Mouse (Mus musculus): ENCODE measurements around the gene Gm11060. TPM values are rescaled to one million over a fixed set of nuclear protein-coding genes. Genes with fewer than 3 reads are reported as not detected.
A peak's percentile ranks its signal among the peaks of the same experiment; 100 is the strongest.

Gm11060 gene
- polyA plus RNA-seq, 1 experiment from 2014 or later: not detected

DNA sequence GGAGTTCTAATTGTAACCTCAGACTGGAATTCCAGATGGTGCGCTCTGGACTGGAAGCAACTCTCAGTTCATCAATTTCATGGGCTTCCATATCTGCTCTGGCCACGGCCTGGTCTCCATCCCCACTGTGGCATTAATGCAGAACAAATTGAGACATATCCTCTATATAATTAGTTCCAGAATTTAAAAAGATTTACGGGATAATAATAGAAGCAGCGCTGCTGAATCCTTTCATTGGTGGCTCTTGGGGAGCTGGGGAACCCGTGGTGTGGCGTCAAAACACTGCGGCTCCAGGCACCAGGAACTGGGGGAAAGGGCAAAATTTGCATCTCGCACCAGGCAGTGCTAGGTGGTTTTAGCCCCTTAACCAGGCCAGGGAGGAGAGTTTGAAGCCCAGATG is 30.4 kb downstream of the Gm11060 start:
- 15% methylated on average over 8 of the region's 8 CpGs for WGBS
- no peak overlapping the region for H3K27ac ChIP-seq
- no peaks in the 10 kb centered on the region for H3K36me3 ChIP-seq
- no peak overlapping the region for H3K4me2 ChIP-seq
- H3K4me1 ChIP-seq (replicated peaks): peaks cover 23% of the 10 kb centered on the region
- H3K27me3 ChIP-seq: peaks cover 88% of the 10 kb centered on the region
- H3K9ac ChIP-seq: no peak overlapping the region
- no peak for ATAC-seq (replicated peaks; ENCODE audit: insufficient number of reproducible peaks, insufficient read depth, low FRiP score, low read depth)
- no peaks in the 10 kb centered on the region for H3K9me3 ChIP-seq (replicated peaks)
- no peak overlapping the region for H3K4me3 ChIP-seq

GRCm38 (mm10) chr2:105122886-105123285 is 31.1 kb downstream of the Gm11060 start:
- Histone ChIP-seq H3K27me3 (peaks cover 91% of the 10 kb centered on the region), H3K4me2 (peak overlapping the region; percentile 64), H3K4me1 (replicated peaks) (peaks cover 30% of the 10 kb centered on the region), H3K9ac (peak overlapping the region; percentile 32; the same call in 1 of the 2 replicates), H3K27ac (no peak overlapping the region), H3K4me3 (peak overlapping the region; percentile 53), H3K36me3 (no peaks in the 10 kb centered on the region), H3K9me3 (replicated peaks) (no peaks in the 10 kb centered on the region)
- ATAC-seq (replicated peaks; ENCODE audit: insufficient number of reproducible peaks, insufficient read depth, low FRiP score, low read depth): no peak
- WGBS: 2% methylated on average over 27 of the region's 27 CpGs

- H3K4me2 ChIP-seq: peak overlapping the region; percentile 64
These were observed 31.6 kb downstream of the Gm11060 start for GRCm38 (mm10) chr2:105123431-105123830.

DNA sequence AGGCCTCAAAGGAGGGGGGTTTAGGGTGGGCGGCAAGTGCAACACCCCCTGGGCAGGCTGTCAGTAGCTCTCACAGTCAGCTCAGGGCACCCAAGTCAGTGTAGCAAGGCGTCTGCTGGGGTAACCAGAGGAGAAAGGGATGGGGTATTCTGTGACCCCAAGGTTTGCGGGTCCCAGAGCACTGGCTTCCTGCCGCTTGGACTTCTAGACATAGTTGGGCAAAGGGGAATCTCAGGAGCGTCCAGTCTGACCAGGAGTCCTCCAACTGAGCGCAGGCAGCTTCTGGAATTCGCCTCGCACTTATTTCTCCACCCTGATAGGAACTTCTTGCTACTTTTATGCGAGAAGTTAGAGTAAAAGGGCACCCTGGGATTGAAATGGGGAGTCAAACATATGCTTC is 32.1 kb downstream of the Gm11060 start:
- WGBS: 4% methylated on average over 9 of the region's 9 CpGs
- peaks cover 31% of the 10 kb centered on the region for H3K4me1 ChIP-seq (replicated peaks)
- ATAC-seq (replicated peaks; ENCODE audit: insufficient number of reproducible peaks, insufficient read depth, low FRiP score, low read depth): no peak
- H3K4me3 ChIP-seq: peak overlapping the region; percentile 53; the same call in 1 of the 2 replicates
- H3K27ac ChIP-seq: no peak overlapping the region
- no peaks in the 10 kb centered on the region for H3K9me3 ChIP-seq (replicated peaks)
- no peak overlapping the region for H3K9ac ChIP-seq
- no peaks in the 10 kb centered on the region for H3K36me3 ChIP-seq
- H3K27me3 ChIP-seq: peaks cover 92% of the 10 kb centered on the region
- peak overlapping the region; percentile 64 for H3K4me2 ChIP-seq

More at GRCm38 (mm10) chr2:105123431-105123830, 31.6 kb downstream of the Gm11060 start:
- peak overlapping the region; percentile 53; the same call in 1 of the 2 replicates for H3K4me3 ChIP-seq
- no peaks in the 10 kb centered on the region for H3K9me3 ChIP-seq (replicated peaks)
- no peak for ATAC-seq (replicated peaks; ENCODE audit: insufficient number of reproducible peaks, insufficient read depth, low FRiP score, low read depth)
- no peak overlapping the region for H3K9ac ChIP-seq
- H3K27me3 ChIP-seq: peaks cover 89% of the 10 kb centered on the region
- peaks cover 31% of the 10 kb centered on the region for H3K4me1 ChIP-seq (replicated peaks)
- H3K27ac ChIP-seq: no peak overlapping the region
- WGBS: 6% methylated on average over 8 of the region's 8 CpGs
- H3K36me3 ChIP-seq: no peaks in the 10 kb centered on the region

GRCm38 (mm10) chr2:105124391-105124790 is 32.6 kb downstream of the Gm11060 start:
- H3K27ac ChIP-seq: no peak overlapping the region
- peak overlapping the region; percentile 64 for H3K4me2 ChIP-seq
- 4% methylated on average over 7 of the region's 7 CpGs for WGBS
- no peak for ATAC-seq (replicated peaks; ENCODE audit: insufficient number of reproducible peaks, insufficient read depth, low FRiP score, low read depth)
- no peaks in the 10 kb centered on the region for H3K9me3 ChIP-seq (replicated peaks)
- peaks cover 92% of the 10 kb centered on the region for H3K27me3 ChIP-seq
- no peaks in the 10 kb centered on the region for H3K36me3 ChIP-seq
- no peak overlapping the region for H3K9ac ChIP-seq
- H3K4me3 ChIP-seq: 0 out of 2 replicates have a peak overlapping the region, but pooled peaks have one; percentile 53
- peaks cover 31% of the 10 kb centered on the region for H3K4me1 ChIP-seq (replicated peaks)

- Histone ChIP-seq H3K9ac (no peak overlapping the region), H3K4me3 (peak overlapping the region; percentile 53), H3K27me3 (peaks cover 92% of the 10 kb centered on the region), H3K27ac (no peak overlapping the region), H3K9me3 (replicated peaks) (no peaks in the 10 kb centered on the region), H3K4me2 (peak overlapping the region; percentile 64), H3K36me3 (no peaks in the 10 kb centered on the region), H3K4me1 (replicated peaks) (peaks cover 32% of the 10 kb centered on the region)
- 3% methylated on average over 8 of the region's 8 CpGs for WGBS
- ATAC-seq (replicated peaks; ENCODE audit: insufficient number of reproducible peaks, insufficient read depth, low FRiP score, low read depth): no peak
These were observed 33.4 kb downstream of the Gm11060 start for GRCm38 (mm10) chr2:105125205-105125604.

GRCm38 (mm10) chr2:105125641-105126040 is 33.8 kb downstream of the Gm11060 start:
- Histone ChIP-seq H3K27ac (peak overlapping the region; percentile 47; the same call in 1 of the 2 replicates), H3K4me3 (peak overlapping the region; percentile 53), H3K9me3 (replicated peaks) (no peaks in the 10 kb centered on the region), H3K4me2 (peak overlapping the region; percentile 64), H3K4me1 (replicated peaks) (peaks cover 37% of the 10 kb centered on the region), H3K36me3 (no peaks in the 10 kb centered on the region), H3K27me3 (peaks cover 92% of the 10 kb centered on the region), H3K9ac (no peak overlapping the region)
- WGBS: 5% methylated on average over 15 of the region's 15 CpGs
- ATAC-seq (replicated peaks; ENCODE audit: insufficient number of reproducible peaks, insufficient read depth, low FRiP score, low read depth): no peak

GRCm38 (mm10) chr2:105126279-105126678 is 34.5 kb downstream of the Gm11060 start, which contains the start of gene Wt1:
TSS of gene Wt1 (plus strand) at chr2:105126529.
- peak within 1 kb of the TSS; percentile 64 for H3K4me2 ChIP-seq
- no peaks in the 10 kb centered on the region for H3K9me3 ChIP-seq (replicated peaks)
- peaks cover 92% of the 10 kb centered on the region for H3K27me3 ChIP-seq
- H3K4me1 ChIP-seq (replicated peaks): peaks cover 40% of the 10 kb centered on the region
- no peaks in the 10 kb centered on the region for H3K36me3 ChIP-seq
- H3K9ac ChIP-seq: peak within 1 kb of the TSS; percentile 55
- peak within 1 kb of the TSS; percentile 72 for H3K27ac ChIP-seq
- whole genome bisulfite sequencing: under 1% methylated on average over 25 of the region's 25 CpGs
- peak within 1 kb of the TSS; percentile 53 for H3K4me3 ChIP-seq
- peak; percentile 72 for ATAC-seq (replicated peaks; ENCODE audit: insufficient number of reproducible peaks, insufficient read depth, low FRiP score, low read depth)

DNA sequence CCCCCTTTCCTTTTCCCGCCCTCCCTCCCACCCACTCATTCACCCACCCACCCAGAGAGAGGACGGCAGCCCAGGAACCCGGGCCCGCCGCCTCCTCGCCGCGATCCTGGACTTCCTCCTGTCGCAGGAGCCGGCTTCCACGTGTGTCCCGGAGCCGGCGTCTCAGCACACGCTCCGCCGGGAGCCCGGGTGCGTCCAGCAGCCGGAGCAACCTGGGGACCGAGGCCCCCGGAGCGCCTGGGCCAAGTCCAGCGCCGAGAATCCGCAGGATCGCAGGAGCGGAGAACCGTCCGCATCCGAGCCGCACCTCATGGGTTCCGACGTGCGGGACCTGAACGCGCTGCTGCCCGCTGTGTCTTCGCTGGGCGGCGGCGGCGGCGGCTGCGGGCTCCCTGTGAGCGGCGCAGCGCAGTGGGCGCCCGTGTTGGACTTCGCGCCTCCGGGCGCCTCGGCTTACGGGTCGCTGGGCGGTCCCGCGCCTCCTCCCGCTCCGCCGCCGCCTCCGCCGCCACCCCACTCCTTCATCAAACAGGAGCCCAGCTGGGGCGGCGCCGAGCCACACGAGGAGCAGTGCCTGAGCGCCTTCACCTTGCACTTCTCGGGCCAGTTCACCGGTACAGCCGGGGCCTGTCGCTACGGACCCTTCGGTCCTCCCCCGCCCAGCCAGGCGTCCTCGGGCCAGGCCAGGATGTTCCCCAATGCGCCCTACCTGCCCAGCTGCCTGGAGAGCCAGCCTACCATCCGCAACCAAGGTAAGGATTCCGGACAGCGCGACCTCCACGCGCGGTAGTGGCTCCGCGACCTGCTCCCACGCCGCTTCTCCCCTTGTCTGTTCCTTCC is 35.1 kb downstream of the Gm11060 start:
- peak overlapping the region; percentile 64 for H3K4me2 ChIP-seq
- no peaks in the 10 kb centered on the region for H3K36me3 ChIP-seq
- peak; percentile 27 for ATAC-seq (replicated peaks; ENCODE audit: insufficient number of reproducible peaks, insufficient read depth, low FRiP score, low read depth)
- H3K9ac ChIP-seq: peak overlapping the region; percentile 55
- H3K4me1 ChIP-seq (replicated peaks): peaks cover 40% of the 10 kb centered on the region
- peak overlapping the region; percentile 53 for H3K4me3 ChIP-seq
- under 1% methylated on average over 91 of the region's 92 CpGs for WGBS
- H3K9me3 ChIP-seq (replicated peaks): no peaks in the 10 kb centered on the region
- H3K27ac ChIP-seq: peak overlapping the region; percentile 72
- peaks cover 93% of the 10 kb centered on the region for H3K27me3 ChIP-seq

DNA sequence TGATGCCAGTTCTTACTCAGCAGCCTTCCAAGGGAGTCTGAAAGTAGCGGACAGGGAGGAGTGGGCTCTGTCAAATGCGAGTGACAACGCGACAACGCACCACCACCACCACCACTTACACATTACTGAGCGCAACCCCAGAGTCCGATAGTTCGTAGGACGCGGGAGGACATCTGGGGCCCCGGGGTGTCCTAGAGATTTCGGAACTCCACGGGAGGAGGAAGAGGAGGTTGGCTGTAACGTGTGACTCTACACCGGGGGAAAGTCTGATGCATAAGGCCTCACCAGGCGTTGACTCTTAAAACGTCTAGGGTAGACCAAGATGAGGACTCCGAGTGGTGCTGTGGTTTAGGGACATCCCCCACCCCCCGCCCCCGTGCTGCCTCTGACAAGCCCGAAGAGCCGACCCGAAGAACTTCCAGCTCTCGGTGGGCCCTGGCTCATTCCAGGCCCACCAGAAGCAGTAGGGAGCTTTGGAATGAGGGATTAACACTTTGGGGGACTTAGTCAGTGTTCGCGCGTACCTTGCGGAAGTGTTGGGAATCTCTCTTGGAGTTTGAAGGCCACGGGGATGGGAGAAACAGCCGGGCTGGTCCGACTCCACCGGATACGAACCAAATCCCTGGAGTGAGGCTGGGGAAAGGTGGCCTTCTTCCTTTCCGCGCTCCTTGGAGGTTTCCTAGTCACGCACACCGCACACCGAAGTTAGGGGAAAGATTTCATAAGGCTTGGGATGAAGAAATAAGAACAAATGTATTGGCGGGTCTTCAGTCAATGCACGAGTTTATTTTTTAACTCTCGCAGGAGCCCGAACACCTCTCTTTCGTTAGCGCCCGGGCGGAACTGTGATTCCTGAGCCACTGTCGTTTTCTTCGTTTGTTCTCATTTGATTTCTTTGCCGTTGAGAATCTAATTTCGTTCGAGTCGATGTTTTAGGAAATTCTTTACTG is 36.0 kb downstream of the Gm11060 start:
- H3K4me3 ChIP-seq: peak overlapping the region; percentile 53
- H3K27me3 ChIP-seq: peaks cover 92% of the 10 kb centered on the region
- peak overlapping the region; percentile 72 for H3K27ac ChIP-seq
- WGBS: 1% methylated on average over 52 of the region's 52 CpGs
- peaks cover 40% of the 10 kb centered on the region for H3K4me1 ChIP-seq (replicated peaks)
- H3K9ac ChIP-seq: peak overlapping the region; percentile 55
- H3K36me3 ChIP-seq: no peaks in the 10 kb centered on the region
- peak overlapping the region; percentile 64 for H3K4me2 ChIP-seq
- H3K9me3 ChIP-seq (replicated peaks): no peaks in the 10 kb centered on the region
- ATAC-seq (replicated peaks; ENCODE audit: insufficient number of reproducible peaks, insufficient read depth, low FRiP score, low read depth): no peak

DNA sequence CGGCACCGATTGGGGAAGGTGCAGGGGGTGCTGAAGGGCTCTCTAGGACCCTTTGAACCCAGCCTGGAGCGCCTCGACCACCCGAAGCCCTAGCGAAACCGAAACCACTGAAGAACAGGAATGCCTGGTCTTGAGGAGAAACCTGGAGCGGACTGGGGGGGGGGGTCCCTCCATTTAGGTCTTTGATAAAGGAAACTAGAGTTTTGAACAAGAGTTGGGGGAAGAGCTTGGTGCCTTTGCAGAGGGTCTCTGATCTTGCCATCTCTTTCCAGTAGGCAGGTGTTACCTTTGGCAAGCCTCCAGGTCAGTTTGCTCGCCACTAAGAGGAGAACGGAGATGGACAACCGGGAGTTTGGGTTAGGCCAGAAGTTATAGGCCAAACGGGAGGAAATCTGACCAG is 36.7 kb downstream of the Gm11060 start:
- Histone ChIP-seq H3K27ac (peak overlapping the region; percentile 72; the same call in 1 of the 2 replicates), H3K4me2 (peak overlapping the region; percentile 64)

More for the DNA sequence above, 36.7 kb downstream of the Gm11060 start:
- H3K9me3 ChIP-seq (replicated peaks): no peaks in the 10 kb centered on the region
- 6% methylated on average over 12 of the region's 12 CpGs for WGBS
- H3K9ac ChIP-seq: peak overlapping the region; percentile 2; the same call in 1 of the 2 replicates
- peaks cover 43% of the 10 kb centered on the region for H3K4me1 ChIP-seq (replicated peaks)
- H3K36me3 ChIP-seq: no peaks in the 10 kb centered on the region
- peaks cover 92% of the 10 kb centered on the region for H3K27me3 ChIP-seq
- no peak for ATAC-seq (replicated peaks; ENCODE audit: insufficient number of reproducible peaks, insufficient read depth, low FRiP score, low read depth)
- H3K4me3 ChIP-seq: peak overlapping the region; percentile 53
